Mouse (Mus musculus) midbrain, embryonic 10.5 days (tissue): ENCODE data around the gene Myoz1. TPM values are rescaled to one million over a fixed set of nuclear protein-coding genes. Genes with fewer than 3 reads are reported as not detected.

ENCODE experiments used
- DNase-seq: peaks from one replicate; pipeline ENCODE4 v3.0.0-alpha.2; 2017; ENCODE audit warnings: low spot score
- H3K27ac ChIP-seq: fragments of 300-500 bp; sonication (generic); replicated peaks from 2 replicates; pipeline ENCODE4 v1.5.1; 2016; ENCODE audit warnings: mild to moderate bottlenecking
- H3K27me3 ChIP-seq: fragments of 300-500 bp; sonication (generic); 2 replicates; pipeline ENCODE4 v1.6.1; 2016; ENCODE audit warnings: low read depth, mild to moderate bottlenecking; ENCODE audit not compliant: poor library complexity, severe bottlenecking
- H3K36me3 ChIP-seq: fragments of 300-500 bp; sonication (generic); 2 replicates; pipeline ENCODE4 v1.6.1; 2016; ENCODE audit warnings: mild to moderate bottlenecking, moderate library complexity
- H3K4me1 ChIP-seq: fragments of 300-500 bp; sonication (generic); 2 replicates; pipeline ENCODE4 v1.6.1; 2016
- H3K4me3 ChIP-seq: fragments of 300-500 bp; sonication (generic); 2 replicates; pipeline ENCODE4 v1.5.1; 2016; ENCODE audit warnings: mild to moderate bottlenecking, moderate library complexity
- H3K9me3 ChIP-seq: fragments of 300-500 bp; sonication (generic); replicated peaks from 2 replicates; pipeline ENCODE4 v1.6.1; 2016; ENCODE audit warnings: mild to moderate bottlenecking
- WGBS: fragments of 180-500 bp; shearing (Covaris S2); methylation state at CpG from one replicate; pipeline ENCODE4 v1.1.7; 2016; 5-methylcytosine and 5-hydroxymethylcytosine counted together
- polyA plus RNA-seq: library from polyadenylated mRNA; unstranded; fragments of >200 nt; fragmentation: Nextera tagmentation; extraction: Ambion mirVana; gene quantifications from 2 replicates; pipeline ENCODE4 v1.2.1, GENCODE M21; 2016

Gene Myoz1
- polyA plus RNA-seq, 1 experiment from 2014 or later, result not detected

DNA sequence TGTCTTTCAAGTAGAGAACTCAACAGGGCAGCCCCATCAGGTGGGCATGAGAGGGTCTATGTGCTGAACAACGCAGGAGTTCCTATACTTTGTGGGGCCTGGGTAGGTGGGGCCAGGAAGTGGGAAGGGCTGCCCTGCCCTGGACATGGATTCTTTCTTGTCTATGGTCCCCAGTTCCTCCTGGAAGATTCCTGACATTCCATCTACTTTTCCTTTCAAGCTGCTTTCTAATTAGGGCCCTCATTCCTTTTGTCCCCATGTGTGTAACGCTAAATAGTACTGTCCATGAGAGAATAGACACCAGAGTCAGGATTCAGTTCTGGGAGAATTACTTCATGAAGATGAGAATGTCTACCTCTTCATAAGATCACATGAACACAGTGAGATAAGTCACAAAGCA is 7.3 kb upstream of the Myoz1 start:
- 78% methylated on average over 2 of the region's 2 CpGs for WGBS
- H3K4me3 ChIP-seq, result no peak overlapping the region
- H3K36me3 ChIP-seq, result no peaks in the 10 kb centered on the region
- H3K4me1 ChIP-seq, result peaks cover 28% of the 10 kb centered on the region
- DNase-seq, result no peak
- peaks cover 49% of the 10 kb centered on the region for H3K27me3 ChIP-seq
- no peaks in the 10 kb centered on the region for H3K9me3 ChIP-seq
- H3K27ac ChIP-seq, result no peak overlapping the region

DNA sequence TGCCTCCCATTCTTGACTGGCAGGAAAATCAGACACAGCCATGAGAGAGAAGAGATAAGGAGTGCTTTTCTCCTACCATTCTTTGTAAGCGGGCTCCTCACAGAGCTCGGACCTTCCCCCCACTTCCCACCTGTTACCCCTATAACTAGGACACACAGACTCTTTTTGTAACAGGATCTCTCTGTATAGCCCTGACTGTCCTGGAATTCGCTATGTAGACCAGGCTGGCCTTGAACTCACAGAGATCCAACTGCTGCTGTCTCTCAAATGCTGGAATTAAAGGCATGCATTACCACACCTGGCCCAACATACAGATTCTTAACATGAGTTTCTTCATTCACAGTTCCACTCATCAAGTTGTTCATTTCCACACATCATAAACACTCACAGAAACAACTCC is 6.4 kb upstream of the Myoz1 start:
- 86% methylated on average over 3 of the region's 3 CpGs for WGBS
- H3K4me3 ChIP-seq, result no peak overlapping the region
- H3K9me3 ChIP-seq, result no peaks in the 10 kb centered on the region
- no peak overlapping the region for H3K27ac ChIP-seq
- peaks cover 28% of the 10 kb centered on the region for H3K4me1 ChIP-seq
- H3K36me3 ChIP-seq, result no peaks in the 10 kb centered on the region
- peaks cover 46% of the 10 kb centered on the region for H3K27me3 ChIP-seq
- DNase-seq, result no peak

DNA sequence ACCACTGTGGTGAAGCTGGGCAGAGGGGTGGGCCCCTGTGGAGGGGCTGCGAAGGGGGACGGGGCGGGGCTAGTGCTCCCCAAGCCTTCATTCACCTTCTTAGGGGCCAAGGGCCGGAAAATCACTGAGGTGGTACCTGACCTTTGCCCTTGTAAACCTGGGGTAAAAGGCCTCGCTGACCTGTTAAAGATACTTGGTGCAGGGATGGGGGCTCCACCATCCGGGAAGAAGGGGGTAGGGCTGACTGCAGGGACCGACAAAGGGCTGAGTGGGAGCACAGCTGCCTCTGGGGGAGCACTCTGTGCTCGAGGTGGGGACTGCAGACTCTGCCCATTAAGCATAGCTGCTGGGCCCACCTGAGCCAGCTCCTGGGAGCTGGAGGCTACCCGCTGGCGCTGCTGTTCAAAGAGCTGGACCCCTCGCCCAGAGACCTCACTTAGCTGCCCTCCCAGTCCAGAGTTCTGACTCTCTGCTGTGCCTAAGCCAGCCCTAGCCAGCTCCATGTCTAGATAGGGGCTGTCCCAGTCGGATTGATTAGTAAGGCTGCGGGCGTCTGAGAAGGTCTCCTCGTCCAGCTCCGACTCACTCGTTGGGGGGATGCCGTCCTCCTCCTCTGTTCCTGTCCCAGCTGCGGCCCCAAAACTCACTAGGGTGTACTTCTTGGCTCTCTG is 5.5 kb upstream of the Myoz1 start:
- 10% methylated on average over 19 of the region's 19 CpGs for WGBS
- Histone ChIP-seq H3K36me3 (no peaks in the 10 kb centered on the region), H3K4me1 (peaks cover 28% of the 10 kb centered on the region), H3K9me3 (no peaks in the 10 kb centered on the region), H3K27me3 (peaks cover 41% of the 10 kb centered on the region), H3K27ac (peak overlapping the region; percentile 87), H3K4me3 (peak overlapping the region; percentile 75)
- DNase-seq, result peak; percentile 44

GRCm38 (mm10) chr14:20660827-20661660 is 4.7 kb upstream of the Myoz1 start:
- H3K36me3 ChIP-seq, result no peaks in the 10 kb centered on the region
- WGBS, result under 1% methylated on average over 52 of the region's 52 CpGs
- peak overlapping the region; percentile 87 for H3K27ac ChIP-seq
- H3K4me1 ChIP-seq, result peaks cover 28% of the 10 kb centered on the region
- peak overlapping the region; percentile 75 for H3K4me3 ChIP-seq
- peaks cover 41% of the 10 kb centered on the region for H3K27me3 ChIP-seq
- peak; percentile 93 for DNase-seq
- no peaks in the 10 kb centered on the region for H3K9me3 ChIP-seq

DNA sequence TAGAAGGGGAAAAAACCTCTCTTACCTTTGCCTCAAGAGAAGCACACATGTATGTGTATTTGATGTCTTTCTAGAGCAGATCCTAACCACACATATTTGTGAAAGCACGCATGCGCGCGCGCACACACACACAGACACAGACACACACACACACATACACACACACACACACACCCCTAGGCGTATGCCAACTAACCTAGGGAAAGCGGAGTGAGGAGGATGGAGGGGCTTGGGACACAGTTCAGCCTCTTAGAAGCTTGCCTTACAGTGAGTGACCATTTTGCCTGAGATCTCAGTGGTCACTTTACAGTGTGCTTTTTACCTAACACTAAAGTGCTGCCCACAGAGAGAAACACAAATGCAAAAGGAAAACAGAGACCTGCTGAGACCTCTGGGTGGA is 3.3 kb upstream of the Myoz1 start:
- 94% methylated on average over 7 of the region's 7 CpGs for WGBS
- DNase-seq, result no peak

DNA sequence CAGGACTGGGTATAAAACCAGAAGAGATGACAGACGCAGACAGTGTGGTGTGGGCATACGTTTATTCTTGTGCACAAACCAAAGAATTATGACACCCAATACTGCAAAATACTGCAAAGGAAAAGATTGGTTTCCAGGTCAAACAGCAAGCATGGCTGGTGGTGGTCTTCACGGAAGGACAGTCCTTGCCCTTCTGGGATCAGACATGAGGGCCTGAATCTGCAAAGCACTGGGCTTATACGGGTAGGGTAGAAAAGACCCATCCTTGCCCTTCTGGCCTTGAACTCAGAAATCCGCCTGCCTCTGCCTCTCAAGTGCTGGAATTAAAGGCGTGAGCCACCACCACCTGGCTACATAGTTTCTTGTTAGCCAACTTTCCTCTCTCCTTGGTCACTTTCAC is 2.6 kb upstream of the Myoz1 start:
- 81% methylated on average over 6 of the region's 6 CpGs for WGBS
- Histone ChIP-seq H3K27me3 (peaks cover 32% of the 10 kb centered on the region), H3K27ac (no peak overlapping the region), H3K4me3 (no peak overlapping the region), H3K9me3 (no peaks in the 10 kb centered on the region), H3K36me3 (no peaks in the 10 kb centered on the region), H3K4me1 (peaks cover 22% of the 10 kb centered on the region)
- no peak for DNase-seq

More for the DNA sequence above, 3.3 kb upstream of the Myoz1 start:
- H3K27me3 ChIP-seq, result peaks cover 35% of the 10 kb centered on the region
- peaks cover 28% of the 10 kb centered on the region for H3K4me1 ChIP-seq
- no peaks in the 10 kb centered on the region for H3K36me3 ChIP-seq
- no peak overlapping the region for H3K4me3 ChIP-seq
- H3K9me3 ChIP-seq, result no peaks in the 10 kb centered on the region
- no peak overlapping the region for H3K27ac ChIP-seq

GRCm38 (mm10) chr14:20658326-20658725 is 2.0 kb upstream of the Myoz1 start:
- Histone ChIP-seq H3K27ac (no peak overlapping the region), H3K27me3 (peaks cover 26% of the 10 kb centered on the region), H3K4me1 (peaks cover 22% of the 10 kb centered on the region), H3K4me3 (no peak overlapping the region), H3K36me3 (no peaks in the 10 kb centered on the region), H3K9me3 (no peaks in the 10 kb centered on the region)
- DNase-seq, result no peak

DNA sequence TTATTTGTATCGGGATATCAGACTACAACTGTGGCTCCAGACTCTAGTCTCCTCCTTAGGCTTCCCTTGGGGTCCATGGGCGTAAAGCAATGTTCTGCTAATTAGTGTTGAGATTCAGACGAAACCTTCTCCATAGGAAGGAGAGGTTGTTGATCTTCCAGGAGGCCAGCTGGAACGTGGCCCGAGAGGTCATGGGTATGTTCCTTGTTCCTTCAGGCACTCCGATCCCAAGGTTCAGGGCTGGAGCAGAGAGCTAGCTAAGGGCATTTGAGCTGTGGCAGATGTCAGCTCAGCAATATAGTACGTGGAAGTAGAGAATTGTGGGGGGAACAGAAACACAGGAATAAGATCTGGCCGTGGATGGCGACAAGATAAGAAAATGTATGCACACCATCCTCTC is 609 bp downstream of the Myoz1 start:
- Histone ChIP-seq H3K36me3 (no peaks in the 10 kb centered on the region), H3K4me3 (no peak overlapping the region), H3K4me1 (peaks cover 5% of the 10 kb centered on the region), H3K27ac (no peak overlapping the region), H3K27me3 (peaks cover 7% of the 10 kb centered on the region), H3K9me3 (no peaks in the 10 kb centered on the region)
- 78% methylated on average over 9 of the region's 9 CpGs for WGBS
- DNase-seq, result no peak

DNA sequence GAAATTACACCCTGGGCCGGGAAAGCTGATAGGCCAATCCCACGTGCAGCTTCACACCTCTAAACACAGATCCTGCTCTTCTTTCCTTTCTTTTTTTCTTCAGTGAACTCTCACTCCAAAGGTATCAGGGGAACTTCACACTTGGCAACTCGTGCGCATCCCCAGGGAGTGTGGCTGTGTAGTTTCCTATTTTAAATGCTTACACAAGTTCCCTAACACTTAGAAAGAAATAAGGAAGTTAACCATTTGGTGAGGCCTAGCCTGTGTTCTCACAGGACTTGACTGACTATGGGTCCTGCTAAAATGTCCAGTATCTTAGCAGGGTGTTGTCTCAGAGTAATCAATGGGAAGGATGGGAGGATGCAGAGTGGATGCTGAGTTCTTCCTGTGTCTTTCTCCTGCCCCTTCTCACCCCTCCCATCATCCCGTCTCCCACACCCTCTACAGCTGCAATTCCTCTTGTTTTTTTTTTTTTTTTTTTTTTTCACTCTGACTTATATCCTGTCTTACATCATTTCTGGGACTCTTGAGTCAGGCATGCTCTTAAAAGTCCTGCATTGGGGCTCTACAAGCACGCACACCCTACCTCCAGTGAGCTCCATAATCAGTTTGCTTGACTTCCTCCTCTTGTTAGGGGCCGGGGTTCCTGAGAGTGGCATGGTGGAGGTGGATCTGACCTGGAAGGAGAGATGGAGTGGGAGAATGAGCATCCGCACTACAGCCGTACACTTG is 1.5 kb downstream of the Myoz1 start:
- Histone ChIP-seq H3K4me1 (no peaks in the 10 kb centered on the region; the same call in 1 of the 2 replicates), H3K27me3 (peaks cover 3% of the 10 kb centered on the region), H3K4me3 (no peak overlapping the region), H3K36me3 (no peaks in the 10 kb centered on the region), H3K9me3 (no peaks in the 10 kb centered on the region), H3K27ac (no peak overlapping the region)
- WGBS, result 86% methylated on average over 9 of the region's 9 CpGs
- no peak for DNase-seq

- Histone ChIP-seq H3K4me3 (no peak overlapping the region), H3K27ac (no peak overlapping the region), H3K4me1 (no peaks in the 10 kb centered on the region; the same call in 1 of the 2 replicates), H3K9me3 (no peaks in the 10 kb centered on the region), H3K36me3 (no peaks in the 10 kb centered on the region), H3K27me3 (no peaks in the 10 kb centered on the region)
- WGBS, result 76% methylated on average over 4 of the region's 4 CpGs
- no peak for DNase-seq
Measured at GRCm38 (mm10) chr14:20651722-20652256, 4.6 kb downstream of the Myoz1 start.

GRCm38 (mm10) chr14:20651000-20651399 is 5.3 kb downstream of the Myoz1 start:
- no peak for DNase-seq
- Histone ChIP-seq H3K4me1 (no peaks in the 10 kb centered on the region), H3K36me3 (no peaks in the 10 kb centered on the region), H3K9me3 (no peaks in the 10 kb centered on the region), H3K27me3 (no peaks in the 10 kb centered on the region), H3K27ac (no peak overlapping the region), H3K4me3 (no peak overlapping the region)
- WGBS, result 78% methylated on average over 2 of the region's 2 CpGs

GRCm38 (mm10) chr14:20646381-20646780 is 10.0 kb downstream of the Myoz1 start:
- no peak for DNase-seq
- Histone ChIP-seq H3K36me3 (no peaks in the 10 kb centered on the region), H3K27me3 (no peaks in the 10 kb centered on the region), H3K4me1 (peaks cover 9% of the 10 kb centered on the region), H3K9me3 (no peaks in the 10 kb centered on the region), H3K4me3 (no peak overlapping the region), H3K27ac (no peak overlapping the region)
